Mouse (Mus musculus) heart, postnatal 10 days (tissue): ENCODE data around the gene Srsf9. TPM values are rescaled to one million over a fixed set of nuclear protein-coding genes. Genes with fewer than 3 reads are reported as not detected.
"Not testable (repeated sequence)": the region's sequence is repeated elsewhere in the genome, so short reads cannot be mapped to it uniquely, and the experiment has no call there.

Source experiments
- DNase-seq, 2 experiments: peaks; one replicate each; pipeline ENCODE4 v3.0.0; 2021
- intact Hi-C: fragments of 180-260 bp; cut with DNase I; formaldehyde crosslinking; loops from one replicate; pipeline ENCODE4 v1.15.1; 2025
- total RNA-seq, 2 experiments: library from RNA; stranded (reverse); gene quantifications; 2 replicates each; pipeline ENCODE4 v1.2.3; 2021

Srsf9 gene
- total RNA-seq, 2 experiments from 2014 or later = 35.5 to 39.1 TPM

- no peak for DNase-seq
- intact Hi-C loops = no loop called here
These were observed 36.1 kb downstream of the Srsf9 start for GRCm38 (mm10) chr5:115362819-115363714.

GRCm38 (mm10) chr5:115364782-115365181, 37.8 kb downstream of the Srsf9 start:
- no peak for DNase-seq
- intact Hi-C loops = no loop called here

- intact Hi-C loops = no loop called here
- DNase-seq = peak in 1 of 2 experiments; percentile 15
These were observed 44.8 kb downstream of the Srsf9 start for GRCm38 (mm10) chr5:115371736-115372135.

GRCm38 (mm10) chr5:115373441-115374203, 46.6 kb downstream of the Srsf9 start:
- intact Hi-C loops = no loop called here
- no peak for DNase-seq

- intact Hi-C loops = no loop called here
- DNase-seq = no peak
These were observed 47.3 kb downstream of the Srsf9 start for GRCm38 (mm10) chr5:115374204-115374820.

GRCm38 (mm10) chr5:115375436-115375835, 48.5 kb downstream of the Srsf9 start:
- intact Hi-C loops = no loop called here
- no peak for DNase-seq

GRCm38 (mm10) chr5:115378882-115379281, 51.9 kb downstream of the Srsf9 start:
- DNase-seq, intact Hi-C loops: not testable (repeated sequence)

Other genes with a start within 250 kb of the Srsf9 start
- gene Gm10401, start 228.9 kb upstream of the Srsf9 start, total RNA-seq = not detected
- gene Acads, start 207.8 kb upstream of the Srsf9 start, total RNA-seq = 100 to 1,000 TPM; 198 to 202 TPM
- gene Unc119b, start 192.2 kb upstream of the Srsf9 start, total RNA-seq = 10 to 100 TPM; 23.8 TPM
- 10 to 100 TPM; 72.9 to 85.0 TPM for gene Mlec, start 169.0 kb upstream of the Srsf9 start, total RNA-seq
- gene Cabp1, start 132.8 kb upstream of the Srsf9 start, total RNA-seq = 1 to 10 TPM; 6.4 to 6.6 TPM
- 10 to 100 TPM; 28.9 to 30.8 TPM for gene Pop5, start 91.3 kb upstream of the Srsf9 start, total RNA-seq
- 100 to 1,000 TPM; 296 to 317 TPM for gene Rnf10, start 54.3 kb upstream of the Srsf9 start, total RNA-seq
- 100 to 1,000 TPM; 131 to 134 TPM for gene Coq5, start 47.5 kb upstream of the Srsf9 start, total RNA-seq
- gene Dynll1, start 26.2 kb upstream of the Srsf9 start, total RNA-seq = 100 to 1,000 TPM; 183 to 245 TPM
- 10 to 100 TPM; 16.7 to 18.2 TPM for gene Gatc, start 14.0 kb downstream of the Srsf9 start, total RNA-seq
- gene Triap1, start 14.0 kb downstream of the Srsf9 start, total RNA-seq = 10 to 100 TPM; 23.2 to 24.3 TPM
- 100 to 1,000 TPM; 464 to 577 TPM for gene Cox6a1, start 21.8 kb downstream of the Srsf9 start, total RNA-seq
- gene Msi1, start 102.4 kb downstream of the Srsf9 start, total RNA-seq = 1 to 10 TPM; 3.1 to 4.3 TPM
- not detected for gene Pla2g1b, start 139.1 kb downstream of the Srsf9 start, total RNA-seq
- 10 to 100 TPM; 14.3 to 20.2 TPM for gene Sirt4, start 157.5 kb downstream of the Srsf9 start, total RNA-seq
- gene Pxn, start 179.5 kb downstream of the Srsf9 start, total RNA-seq = 10 to 100 TPM; 58.9 to 64.7 TPM
- 100 to 1,000 TPM; 788 to 793 TPM for gene Rplp0, start 232.3 kb downstream of the Srsf9 start, total RNA-seq
- gene Gcn1l1, start 238.1 kb downstream of the Srsf9 start, total RNA-seq = 10 to 100 TPM; 47.2 to 51.7 TPM